Mouse (Mus musculus): ENCODE data around the gene Vapa.
"Not testable (repeated sequence)": the region's sequence is repeated elsewhere in the genome, so short reads cannot be mapped to it uniquely, and the experiment has no call there.

GRCm38 (mm10) chr17:65532381-65532780 lies 81.0 kb downstream of the Vapa start:
- not testable (repeated sequence) for TF ChIP-seq GATA1, TAL1 (IDR thresholded peaks at IDR 0.05; ENCODE audit: low read length)
